Mouse (Mus musculus): ENCODE data around the gene Eif2ak2.

DNA sequence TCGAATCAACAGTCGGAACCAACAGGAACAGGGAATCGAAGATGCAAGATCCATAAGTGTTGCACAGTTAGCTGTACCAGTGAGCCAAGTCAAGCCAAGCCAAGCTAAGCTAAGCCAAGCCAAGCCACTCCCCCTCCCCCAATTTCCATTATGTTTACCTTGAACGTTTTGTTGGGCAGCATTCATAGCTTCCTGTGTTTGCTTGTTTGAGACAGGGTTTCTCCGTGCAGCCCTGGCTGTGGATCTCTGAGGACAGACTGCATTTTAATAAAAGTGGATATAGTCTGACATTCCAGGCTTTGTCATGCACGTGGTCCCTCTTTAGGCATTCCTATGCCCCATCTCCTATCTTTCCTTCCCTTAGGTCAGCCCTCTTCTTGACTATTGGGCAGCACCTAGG, 33.4 kb upstream of the Eif2ak2 start:
- TF ChIP-seq CTCF (IDR thresholded peaks at IDR 0.05; ENCODE audit: borderline replicate concordance, control insufficient read depth, extremely low read depth, insufficient read depth, low read length, poor library complexity): no peak
- TF ChIP-seq POLR2A (IDR thresholded peaks at IDR 0.05; ENCODE audit: control insufficient read depth, extremely low read depth, insufficient read depth, low read length, poor library complexity): no peak

All from thymus, adult 2 months (tissue).